Mouse (Mus musculus) CH12.LX (cell line): ENCODE data around the gene Pcdh11x. TPM values are rescaled to one million over a fixed set of nuclear protein-coding genes. Genes with fewer than 3 reads are reported as not detected.
"Not testable (repeated sequence)": the region's sequence is repeated elsewhere in the genome, so short reads cannot be mapped to it uniquely, and the experiment has no call there.

Experiments used
- DNase-seq: peaks from one replicate; pipeline ENCODE4 v3.0.0-alpha.2; 2013; ENCODE audit errors: extremely low read depth
- H3K27ac ChIP-seq: 2 replicates; pipeline ENCODE4 v1.5.1; 2012; ENCODE audit warnings: low read depth, mild to moderate bottlenecking, control low read depth, moderate library complexity; ENCODE audit not compliant: insufficient read depth
- H3K27me3 ChIP-seq: replicated peaks from 2 replicates; pipeline ENCODE3; 2012; ENCODE audit warnings: inconsistent platforms
- H3K36me3 ChIP-seq, 2 experiments: replicated peaks in 1 of 2; 2 replicates each; pipeline versions ENCODE3 to v1.6.1; 2012; ENCODE audit warnings: inconsistent platforms in 1 of 2, low read length in 1 of 2, mild to moderate bottlenecking in 1 of 2, mixed read lengths in 1 of 2, moderate library complexity in 1 of 2; ENCODE audit not compliant: control insufficient read depth in 1 of 2, insufficient read depth in 1 of 2
- H3K4me1 ChIP-seq, 2 experiments: 2 replicates each; pipeline ENCODE4 v1.6.1; 2012; ENCODE audit warnings: inconsistent platforms in 1 of 2, moderate library complexity in 1 of 2; ENCODE audit not compliant: insufficient read depth in 2 of 2, control insufficient read depth in 1 of 2
- H3K4me2 ChIP-seq: 2 replicates; pipeline ENCODE4 v1.6.1; 2012; ENCODE audit warnings: low read depth, mild to moderate bottlenecking, control low read depth; ENCODE audit not compliant: poor library complexity, insufficient read depth, severe bottlenecking
- H3K4me3 ChIP-seq, 3 experiments: fragments of 150-350 bp in 1 of 3; sonication (generic) in 1 of 3; replicated peaks in 1 of 3; 2 replicates each; pipeline versions ENCODE3 to v1.5.1; 2011 to 2012; ENCODE audit warnings: low read depth in 2 of 3, low read length in 2 of 3, mild to moderate bottlenecking in 2 of 3, moderate library complexity in 2 of 3, control low read depth in 1 of 3, improper control_type of control experiment in 1 of 3, inconsistent platforms in 1 of 3, mixed read lengths in 1 of 3; ENCODE audit not compliant: poor library complexity in 1 of 3
- H3K79me2 ChIP-seq: replicated peaks from 2 replicates; pipeline ENCODE4 v1.6.1; 2012; ENCODE audit warnings: mild to moderate bottlenecking, moderate library complexity; ENCODE audit not compliant: control insufficient read depth, poor library complexity, insufficient read depth, severe bottlenecking; ENCODE audit errors: extremely low read depth
- H3K9ac ChIP-seq: 2 replicates; pipeline ENCODE4 v1.6.1; 2012; ENCODE audit warnings: low read depth, mild to moderate bottlenecking, control low read depth, moderate library complexity; ENCODE audit not compliant: insufficient read depth
- H3K9me3 ChIP-seq: replicated peaks from 2 replicates; pipeline ENCODE3; 2012; ENCODE audit warnings: low read length, inconsistent platforms, mixed read lengths
- BHLHE40 ChIP-seq: IDR thresholded peaks from 2 replicates; pipeline ENCODE4 v1.6.1; 2011; ENCODE audit warnings: mild to moderate bottlenecking, low read depth, low read length, improper control_type of control experiment
- CHD1 ChIP-seq: IDR thresholded peaks from 2 replicates; pipeline ENCODE4 v1.6.1; 2012; ENCODE audit warnings: low read depth, low read length, improper control_type of control experiment, inconsistent platforms
- CHD2 ChIP-seq: IDR thresholded peaks from 2 replicates; pipeline ENCODE4 v1.6.1; 2011; ENCODE audit warnings: low read length, improper control_type of control experiment
- CTCF ChIP-seq, 2 experiments: IDR thresholded peaks in 1 of 2; conservative IDR thresholded peaks in 1 of 2; 2 replicates each; pipeline ENCODE4 v1.5.1; 2011 to 2012; ENCODE audit warnings: low read depth in 2 of 2, low read length in 2 of 2, improper control_type of control experiment in 1 of 2, inconsistent platforms in 1 of 2, mild to moderate bottlenecking in 1 of 2, moderate library complexity in 1 of 2
- EP300 ChIP-seq: IDR thresholded peaks from 2 replicates; pipeline ENCODE4 v1.6.1; 2011; ENCODE audit warnings: low read length, improper control_type of control experiment
- GABPA ChIP-seq: IDR thresholded peaks from 2 replicates; pipeline ENCODE4 v1.6.1; 2012; ENCODE audit warnings: low read depth, low read length, improper control_type of control experiment, inconsistent platforms; ENCODE audit not compliant: insufficient replicate concordance
- HCFC1 ChIP-seq: IDR thresholded peaks from 2 replicates; pipeline ENCODE4 v1.6.1; 2012; ENCODE audit warnings: low read depth, mild to moderate bottlenecking, inconsistent platforms, low read length, improper control_type of control experiment
- IRF4 ChIP-seq: IDR thresholded peaks from 2 replicates; pipeline ENCODE4 v1.6.1; 2014; ENCODE audit warnings: low read depth, mild to moderate bottlenecking, inconsistent platforms, low read length, improper control_type of control experiment
- JUND ChIP-seq: conservative IDR thresholded peaks from 2 replicates; pipeline ENCODE4 v1.6.1; 2011; ENCODE audit warnings: low read depth, low read length, improper control_type of control experiment
- KAT2A ChIP-seq: IDR thresholded peaks from 2 replicates; pipeline ENCODE4 v1.6.1; 2012; ENCODE audit warnings: low read length, improper control_type of control experiment, inconsistent platforms; ENCODE audit not compliant: insufficient replicate concordance
- MAFK ChIP-seq: IDR thresholded peaks from 2 replicates; pipeline ENCODE4 v1.6.1; 2011; ENCODE audit warnings: low read length, improper control_type of control experiment; ENCODE audit not compliant: insufficient replicate concordance
- MAX ChIP-seq: IDR thresholded peaks from 2 replicates; pipeline ENCODE4 v1.6.1; 2011; ENCODE audit warnings: low read length, improper control_type of control experiment
- MEF2A ChIP-seq: IDR thresholded peaks from 2 replicates; pipeline ENCODE4 v1.6.1; 2014; ENCODE audit warnings: low read depth, mild to moderate bottlenecking, inconsistent platforms, low read length, improper control_type of control experiment, borderline replicate concordance
- MXI1 ChIP-seq: IDR thresholded peaks from 2 replicates; pipeline ENCODE4 v1.6.1; 2011; ENCODE audit warnings: mild to moderate bottlenecking, low read depth, low read length, improper control_type of control experiment
- MYC ChIP-seq: IDR thresholded peaks from 2 replicates; pipeline ENCODE4 v1.6.1; 2011; ENCODE audit warnings: low read depth, mild to moderate bottlenecking, improper control_type of control experiment, low read length
- NELFE ChIP-seq: IDR thresholded peaks from 2 replicates; pipeline ENCODE4 v1.6.1; 2011; ENCODE audit warnings: low read depth, low read length, improper control_type of control experiment
- NRF1 ChIP-seq: IDR thresholded peaks from 2 replicates; pipeline ENCODE4 v1.6.1; 2014; ENCODE audit warnings: low read depth, mild to moderate bottlenecking, inconsistent platforms, low read length, improper control_type of control experiment, moderate library complexity
- POLR2A ChIP-seq: IDR thresholded peaks from 2 replicates; pipeline ENCODE4 v1.6.1; 2011; ENCODE audit warnings: low read depth, mild to moderate bottlenecking, improper control_type of control experiment, low read length
- RAD21 ChIP-seq: IDR thresholded peaks from 2 replicates; pipeline ENCODE4 v1.6.1; 2011; ENCODE audit warnings: low read depth, mild to moderate bottlenecking, low read length, improper control_type of control experiment, moderate library complexity
- SIN3A ChIP-seq: IDR thresholded peaks from 2 replicates; pipeline ENCODE4 v1.6.1; 2012; ENCODE audit warnings: low read length, improper control_type of control experiment, inconsistent platforms
- TBP ChIP-seq: conservative IDR thresholded peaks from 2 replicates; pipeline ENCODE4 v1.6.1; 2011; ENCODE audit warnings: low read depth, low read length, improper control_type of control experiment
- UBTF ChIP-seq: IDR thresholded peaks from 2 replicates; pipeline ENCODE4 v1.6.1; 2012; ENCODE audit warnings: low read depth, mild to moderate bottlenecking, inconsistent platforms, low read length, improper control_type of control experiment, moderate library complexity
- USF2 ChIP-seq: conservative IDR thresholded peaks from 2 replicates; pipeline ENCODE4 v1.6.1; 2011; ENCODE audit warnings: low read depth, low read length, improper control_type of control experiment
- ZNF384 ChIP-seq: IDR thresholded peaks from 2 replicates; pipeline ENCODE4 v1.6.1; 2012; ENCODE audit warnings: low read depth, low read length, improper control_type of control experiment, inconsistent platforms
- dilution Hi-C: fragments of 300-500 bp; cut with MboI; formaldehyde crosslinking; loops from 2 replicates; pipeline ENCODE4 v1.14.3; 2020; ENCODE audit warnings: low sequenced_read_pairs; ENCODE audit not compliant: extremely low pct_unique_long_range_greater_than_20kb, extremely low pct_ligation_motif_present
- in situ Hi-C: fragments of 300-500 bp; cut with MboI; formaldehyde crosslinking; loops from 3 replicates; pipeline ENCODE4 v1.14.3; 2019; ENCODE audit warnings: low sequenced_read_pairs, low pct_ligation_motif_present, low pct_unique_long_range_greater_than_20kb, mixed read lengths
- polyA plus RNA-seq: library from polyadenylated mRNA; unstranded; fragments of >175 nt; gene quantifications from 2 replicates; pipeline ENCODE4 v1.2.1, GENCODE M21; 2012; ENCODE audit warnings: low read depth; ENCODE audit not compliant: insufficient read length
- total RNA-seq, 2 experiments: library from RNA; depleted of rRNA; stranded (reverse); fragments of 300-350 nt in 1 of 2; fragments of >200 nt in 1 of 2; gene quantifications; 2 replicates each; pipeline ENCODE4 v1.2.3; 2012 to 2014

Pcdh11x gene
- total and polyA plus RNA-seq, 3 experiments: not detected

DNA sequence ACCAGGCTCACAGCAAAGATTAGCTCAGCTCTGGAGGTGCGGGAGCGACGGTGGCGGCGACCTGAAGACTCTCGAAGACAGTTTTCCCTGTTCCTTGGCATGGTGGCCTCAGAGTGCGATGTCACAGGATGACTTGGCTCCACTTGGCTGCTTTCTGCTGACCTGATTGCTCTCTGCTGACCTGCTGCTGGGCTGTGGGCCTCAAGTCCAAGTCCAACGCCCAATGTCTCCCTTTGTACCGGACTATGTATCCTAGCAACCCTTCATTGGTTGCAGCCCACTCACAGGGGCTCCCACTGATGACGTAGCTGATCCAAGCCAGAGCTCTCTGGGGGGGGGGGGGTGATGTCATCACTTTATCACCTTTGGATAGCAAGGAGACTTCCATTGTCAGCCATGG, 22.9 kb downstream of the Pcdh11x start, which contains the start of gene H2afb3:
Gene H2afb3 (minus strand): TSS at position 101 of the 400 bp plus-strand sequence.
- H3K36me3 ChIP-seq, H3K4me3 ChIP-seq, H3K9me3 ChIP-seq, in situ Hi-C loops, H3K27ac ChIP-seq, H3K9ac ChIP-seq, H3K4me1 ChIP-seq, DNase-seq, dilution Hi-C loops, H3K79me2 ChIP-seq, H3K4me2 ChIP-seq, H3K27me3 ChIP-seq: not testable (repeated sequence)

DNA sequence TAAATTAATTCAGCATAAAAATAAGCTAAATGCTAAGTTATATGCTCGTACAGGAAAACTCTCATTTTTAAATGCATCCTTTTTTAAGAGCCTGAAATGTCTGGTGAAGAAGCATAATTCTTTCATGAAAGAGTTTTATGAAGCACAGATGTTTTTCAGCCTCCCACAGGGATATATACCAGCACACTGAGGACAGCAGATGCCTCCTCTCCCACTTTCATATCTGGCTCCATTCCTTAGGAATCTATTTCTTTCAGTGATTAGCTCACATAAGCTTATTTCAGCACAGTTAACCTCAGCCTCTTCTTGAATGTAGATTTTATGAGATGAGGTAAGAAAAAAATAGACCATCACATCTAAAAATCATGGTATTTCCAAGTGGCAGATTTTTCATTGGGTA, 176.2 kb downstream of the Pcdh11x start:
- Histone ChIP-seq H3K4me3 (no peak overlapping the region), H3K9ac (no peak overlapping the region), H3K79me2 (no peaks in the 10 kb centered on the region), H3K36me3 (no peaks in the 10 kb centered on the region), H3K4me1 (no peaks in the 10 kb centered on the region), H3K27me3 (no peaks in the 10 kb centered on the region), H3K9me3 (no peaks in the 10 kb centered on the region), H3K27ac (no peak overlapping the region), H3K4me2 (no peak overlapping the region)
- in situ Hi-C loops: no loop called here
- no peak for DNase-seq
- dilution Hi-C loops: no loop called here
- TF ChIP-seq RAD21 (no peak), MXI1 (no peak), NELFE (no peak), KAT2A (no peak), POLR2A (no peak), NRF1 (no peak), TBP (no peak), MAX (no peak), CHD1 (no peak), MEF2A (no peak), EP300 (no peak), USF2 (no peak), CHD2 (no peak), HCFC1 (no peak)

DNA sequence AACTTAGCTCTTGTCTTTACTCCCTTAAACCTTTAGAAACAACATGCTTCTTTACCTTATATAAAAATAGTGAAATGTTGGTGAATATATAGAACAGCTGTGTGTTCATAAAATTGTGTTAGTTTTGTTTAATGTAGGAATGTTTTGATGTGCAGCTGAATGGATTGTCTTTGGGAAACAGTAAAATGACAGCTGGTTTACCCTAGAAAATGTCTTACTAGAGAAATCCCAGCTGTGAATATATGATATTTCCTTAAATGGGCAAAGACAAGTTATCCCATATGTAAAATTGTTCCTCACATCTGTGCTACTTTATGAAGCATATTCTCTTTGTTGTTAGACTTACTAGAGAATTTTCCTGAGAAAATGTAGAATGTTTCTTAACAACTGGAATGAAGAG, 196.4 kb downstream of the Pcdh11x start:
- no peaks in the 10 kb centered on the region for H3K27me3 ChIP-seq
- dilution Hi-C loops: no loop called here
- H3K36me3 ChIP-seq: no peaks in the 10 kb centered on the region
- no peaks in the 10 kb centered on the region for H3K79me2 ChIP-seq
- no peak for DNase-seq
- in situ Hi-C loops: no loop called here
- TF ChIP-seq BHLHE40 (no peak), SIN3A (no peak), MAFK (no peak), EP300 (no peak), NRF1 (no peak), CHD1 (no peak), ZNF384 (no peak), CTCF (conservative IDR thresholded peaks at IDR 0.05 in 1 of 2, IDR thresholded peaks at IDR 0.05 in 1 of 2; ENCODE audit: low read depth in 2 of 2, low read length in 2 of 2) (no peak), GABPA (no peak), NELFE (no peak), MYC (no peak), JUND (no peak), IRF4 (no peak), TBP (no peak), RAD21 (no peak), UBTF (no peak)
- no peak overlapping the region for H3K4me2 ChIP-seq
- H3K9me3 ChIP-seq: no peaks in the 10 kb centered on the region
- H3K4me1 ChIP-seq: no peaks in the 10 kb centered on the region
- no peak overlapping the region for H3K4me3 ChIP-seq
- H3K9ac ChIP-seq: no peak overlapping the region
- no peak overlapping the region for H3K27ac ChIP-seq
